Mouse (Mus musculus) layer of hippocampus, adult 9-10 months (tissue): ENCODE measurements around the gene Efna2.

Experiments
- DNase-seq: peaks from one replicate; pipeline ENCODE4 v3.0.0; 2022; ENCODE audit warnings: low spot score

Efna2 gene

DNA sequence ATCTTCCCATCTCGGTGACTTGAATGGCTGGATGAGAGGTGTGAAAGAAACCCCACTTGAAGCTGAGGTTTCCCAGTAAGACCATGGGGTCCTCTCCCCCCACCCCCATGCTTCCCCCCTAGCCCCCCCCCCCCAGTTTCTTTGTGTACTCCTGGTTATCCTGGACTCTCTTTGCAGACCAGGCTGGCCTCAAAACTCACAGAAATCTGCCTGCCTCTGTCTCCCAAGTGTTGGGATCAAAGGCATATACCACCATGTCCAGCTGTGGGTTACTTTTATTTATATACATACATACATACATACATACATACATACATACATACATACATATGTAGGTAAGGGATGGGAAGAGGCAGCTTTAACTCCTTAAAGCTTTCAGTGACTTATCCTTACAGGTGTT lies 10.2 kb upstream of the Efna2 start:
- no peak for DNase-seq

DNA sequence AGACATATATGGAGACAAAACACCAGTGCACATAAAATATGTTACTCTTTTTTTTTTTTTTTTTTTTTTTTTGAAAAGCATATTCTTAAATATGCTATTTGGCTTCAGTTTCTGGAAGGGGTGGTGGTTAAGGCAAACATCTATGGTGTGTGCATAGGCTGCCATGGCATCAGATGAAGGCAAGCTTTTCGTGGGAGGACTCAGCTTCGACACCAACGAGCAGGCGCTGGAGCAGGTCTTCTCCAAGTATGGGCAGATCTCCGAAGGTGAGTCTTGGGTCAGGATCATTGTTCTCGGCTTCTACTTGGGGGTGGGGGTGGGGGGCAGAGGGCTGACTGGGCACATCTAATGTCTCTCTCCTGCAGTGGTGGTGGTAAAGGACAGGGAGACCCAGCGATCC lies 9.6 kb upstream of the Efna2 start:
- no peak for DNase-seq

DNA sequence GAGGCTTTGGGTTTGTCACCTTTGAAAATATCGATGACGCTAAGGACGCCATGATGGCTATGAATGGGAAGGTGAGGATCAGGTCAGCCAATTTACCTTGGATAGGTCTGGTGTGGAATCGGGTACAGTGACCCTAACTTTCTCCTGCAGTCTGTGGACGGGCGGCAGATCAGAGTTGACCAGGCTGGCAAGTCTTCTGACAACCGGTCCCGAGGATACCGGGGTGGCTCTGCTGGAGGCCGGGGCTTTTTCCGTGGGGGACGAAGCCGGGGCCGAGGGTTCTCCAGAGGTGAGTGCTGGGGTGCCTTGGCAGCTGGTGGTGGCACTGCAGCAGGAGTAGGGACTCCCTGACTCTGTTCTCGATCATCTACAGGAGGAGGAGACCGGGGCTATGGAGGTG lies 9.2 kb upstream of the Efna2 start:
- DNase-seq: no peak

DNA sequence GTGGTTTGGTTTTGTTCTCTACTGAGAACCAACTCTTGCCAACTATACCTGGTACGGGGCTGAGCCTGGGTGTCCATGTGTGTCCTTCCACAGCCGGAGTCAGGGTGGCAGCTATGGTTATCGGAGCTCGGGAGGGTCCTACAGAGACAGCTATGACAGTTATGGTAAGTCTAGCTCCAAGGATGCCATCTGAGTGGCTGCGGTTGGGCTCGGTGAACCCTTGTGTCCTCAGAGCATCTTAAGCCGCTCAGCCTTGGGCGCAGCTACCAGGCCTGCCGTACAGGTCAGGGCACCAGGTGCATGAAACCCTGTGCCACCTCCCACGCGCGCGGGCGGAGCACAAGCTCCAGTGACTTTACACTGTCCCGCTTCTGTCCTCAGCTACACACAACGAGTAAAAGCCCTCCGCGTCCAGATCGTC lies 8.7 kb upstream of the Efna2 start:
- DNase-seq: no peak

DNA sequence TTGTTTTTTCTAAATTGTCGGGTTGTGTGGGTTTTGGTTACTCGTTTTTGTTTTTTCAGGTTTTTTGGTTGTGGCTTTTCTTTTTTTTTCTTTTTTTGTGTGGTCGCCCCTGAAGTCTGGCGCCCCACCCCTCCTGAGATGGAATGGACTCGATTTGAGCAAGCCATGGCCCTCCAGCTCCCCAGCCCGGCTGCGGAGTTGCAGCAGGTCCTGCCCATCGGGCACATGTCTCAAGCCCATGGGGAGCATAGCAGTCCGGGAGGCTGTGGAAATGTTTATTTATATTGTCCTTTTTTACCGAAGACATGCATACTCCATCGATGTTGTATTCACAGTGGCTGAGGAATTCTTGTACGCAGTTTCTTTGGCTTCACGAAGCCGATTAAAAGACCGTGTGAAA lies 8.0 kb upstream of the Efna2 start:
- DNase-seq: no peak

DNA sequence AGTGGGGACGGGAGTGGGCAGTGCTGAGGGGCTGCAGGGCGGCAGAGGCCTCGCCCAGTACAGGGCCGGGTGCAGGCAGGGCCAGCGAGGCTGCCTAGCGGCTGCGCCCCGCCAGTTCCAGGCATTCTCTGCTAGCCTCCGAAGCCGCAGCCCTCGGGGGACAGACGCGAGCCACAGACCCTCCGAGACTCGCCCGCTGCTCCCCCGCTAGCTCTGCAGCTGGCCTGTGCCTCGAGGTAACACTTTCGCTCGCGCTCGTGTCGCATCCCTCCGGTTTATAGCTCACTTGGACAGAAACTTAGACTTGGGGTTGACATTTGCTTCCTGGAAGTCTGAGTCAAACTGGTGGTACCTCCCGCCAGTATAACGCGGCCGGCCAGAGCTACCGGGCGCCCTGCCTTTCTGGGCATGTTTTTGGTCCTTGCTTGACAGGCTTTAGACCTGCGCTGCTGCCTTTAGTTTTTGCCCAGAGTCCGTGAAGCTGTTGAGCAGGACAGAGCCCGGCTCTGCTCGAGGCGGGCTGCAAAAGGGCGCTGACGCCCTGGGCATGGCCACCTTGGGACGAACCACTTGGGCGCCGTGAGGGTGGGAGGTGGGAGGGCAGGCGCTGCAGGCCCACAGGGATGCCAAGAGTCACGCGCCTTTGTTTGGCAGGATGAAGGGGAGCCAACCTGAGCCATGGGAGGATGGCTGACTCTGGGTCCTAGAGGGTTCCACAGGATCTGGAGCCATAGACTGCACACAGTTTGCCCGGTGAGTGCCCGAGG lies 7.3 kb upstream of the Efna2 start:
- DNase-seq: no peak

DNA sequence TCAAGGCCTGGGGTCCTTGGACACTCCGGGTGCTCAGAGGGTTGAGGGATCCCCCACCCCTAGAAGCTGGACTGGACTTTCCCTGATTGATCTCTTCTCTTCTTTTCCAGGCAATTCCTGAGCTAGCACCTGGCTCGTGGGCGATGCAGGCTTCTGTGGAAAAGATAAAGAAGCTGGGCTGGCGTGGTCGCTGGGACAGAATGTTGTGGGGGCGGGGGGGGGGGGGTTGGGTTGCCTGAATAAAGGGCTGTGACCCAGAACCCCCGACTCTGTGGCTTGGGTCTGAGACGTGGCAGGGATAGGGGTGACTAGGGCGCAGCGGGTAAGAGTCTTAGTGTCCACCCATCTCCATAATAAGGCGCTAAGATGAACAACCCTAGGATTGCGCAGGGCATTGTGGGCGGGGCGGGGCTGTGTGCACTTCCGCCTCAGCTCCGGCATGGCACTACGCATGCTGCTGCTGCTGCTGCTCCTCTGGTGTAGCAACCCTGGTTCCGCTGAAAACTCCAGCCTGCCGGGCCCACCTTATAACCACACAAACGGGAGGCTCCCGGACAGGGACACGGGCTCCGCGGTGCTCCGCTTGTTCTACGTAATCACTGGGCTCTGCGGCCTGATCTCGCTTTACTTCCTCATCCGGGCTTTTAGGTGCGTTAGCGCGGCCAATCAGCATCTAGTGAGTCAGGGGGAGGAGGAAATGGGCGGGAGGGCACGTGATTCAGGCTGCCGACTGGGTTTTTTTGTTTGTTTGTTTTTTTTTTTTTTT lies 6.6 kb upstream of the Efna2 start, which contains the start of gene 1600002K03Rik:
Gene 1600002K03Rik (plus strand): TSS at position 418 of the 766 bp plus-strand sequence.
- DNase-seq: peak; percentile 94

DNA sequence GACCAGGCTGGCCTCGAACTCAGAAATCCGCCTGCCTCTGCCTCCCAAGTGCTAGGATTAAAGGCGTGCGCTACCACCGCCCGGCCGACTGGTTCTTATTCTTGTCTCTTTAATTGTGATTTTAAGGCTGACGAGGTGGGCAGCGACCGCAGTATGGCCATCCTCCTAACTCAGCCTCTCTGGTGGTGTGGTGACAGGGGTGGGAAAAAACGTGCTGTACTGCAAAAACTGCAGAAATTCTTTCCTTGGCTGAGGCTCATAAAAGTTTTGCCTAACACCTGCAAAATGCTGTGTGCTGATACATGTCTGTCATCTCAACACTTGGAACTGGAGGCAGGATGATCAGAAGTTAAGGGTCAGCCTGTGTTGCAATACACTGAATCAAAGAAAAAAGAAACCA lies 5.9 kb upstream of the Efna2 start:
- no peak for DNase-seq

DNA sequence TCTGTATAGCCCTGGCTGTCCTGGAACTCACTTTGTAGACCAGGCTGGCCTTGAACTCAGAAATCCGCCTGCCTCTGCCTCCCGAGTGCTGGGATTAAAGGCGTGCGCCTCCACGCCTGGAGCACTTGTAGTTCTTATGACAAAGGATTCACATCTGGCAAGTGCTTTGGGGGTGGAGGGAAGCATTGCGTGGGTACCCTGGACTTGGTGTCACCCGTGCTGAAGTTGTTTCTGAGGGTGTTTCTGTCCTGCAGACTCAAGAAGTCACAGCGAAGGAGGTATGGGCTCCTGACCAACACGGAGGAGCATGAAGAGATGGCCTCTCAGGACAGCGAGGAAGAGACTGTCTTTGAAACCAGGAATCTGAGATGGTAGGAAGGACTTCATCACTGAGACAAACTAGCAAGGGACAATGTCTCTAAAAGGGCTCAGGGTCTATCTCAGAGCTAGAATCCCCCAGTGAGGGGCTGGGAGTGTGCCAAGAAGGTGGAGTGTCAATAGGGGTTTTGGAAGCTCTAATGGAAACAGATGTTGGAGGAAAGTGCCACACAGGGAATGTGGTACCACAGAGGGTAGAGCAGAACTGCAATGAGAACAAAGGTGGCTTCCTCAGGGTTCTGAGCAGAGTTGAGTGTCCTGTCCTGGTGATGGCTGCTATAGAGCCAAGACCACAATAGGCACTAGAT lies 5.2 kb upstream of the Efna2 start:
- DNase-seq: no peak

DNA sequence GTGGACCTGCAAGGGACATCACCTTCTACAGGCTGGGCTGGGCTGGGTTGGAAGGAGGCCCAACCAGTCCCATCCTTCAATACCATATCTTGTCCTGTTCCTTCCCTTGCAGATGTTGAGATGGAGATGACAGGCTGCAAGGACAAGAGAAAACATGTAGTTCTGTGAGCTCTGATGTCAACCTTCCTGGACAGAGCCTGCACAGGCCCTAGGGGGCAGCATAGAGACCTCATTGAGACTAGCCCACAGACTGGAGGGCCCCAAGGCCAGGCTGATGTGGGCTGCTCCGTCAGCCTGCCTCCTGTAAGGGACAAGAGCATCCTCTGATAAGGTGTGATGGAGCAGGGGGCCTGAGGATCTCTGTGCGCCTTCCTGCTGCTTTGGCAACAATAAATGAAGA lies 4.6 kb upstream of the Efna2 start:
- DNase-seq: no peak

DNA sequence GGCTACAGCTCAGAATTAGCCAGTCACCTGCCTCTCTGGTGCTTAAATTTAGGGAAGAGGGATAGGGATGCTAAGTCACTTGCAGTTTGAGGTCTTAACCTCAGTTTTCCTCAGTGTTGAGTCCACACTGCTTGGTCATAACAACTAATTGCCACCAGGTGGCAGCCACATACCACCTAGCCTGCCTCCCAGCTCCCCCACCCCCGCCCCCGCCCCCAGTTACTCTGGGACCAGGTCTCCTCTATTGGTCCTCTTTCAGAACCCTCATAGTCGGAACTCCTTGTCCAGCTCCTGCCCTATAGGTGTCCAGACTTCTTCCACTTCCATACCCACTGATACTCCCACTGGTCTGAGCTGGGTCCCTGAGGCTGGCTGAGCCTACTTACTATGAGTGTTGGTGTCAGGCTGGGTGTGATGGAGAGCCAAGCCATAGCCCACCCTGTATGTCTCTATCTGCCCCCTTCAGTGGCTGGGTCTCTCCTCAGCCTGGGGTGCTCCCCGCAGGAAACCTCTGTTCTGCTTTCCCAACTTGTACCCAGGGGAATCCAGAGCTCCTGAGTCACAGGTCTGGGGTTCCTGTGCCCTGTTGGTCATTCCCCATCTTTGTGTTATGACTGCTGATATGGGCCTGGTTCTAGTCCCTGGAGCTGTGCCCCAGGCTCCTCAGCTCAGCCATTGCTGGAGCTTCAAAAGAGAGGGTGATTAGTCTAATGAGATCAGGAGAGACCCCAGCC lies 3.6 kb upstream of the Efna2 start:
- DNase-seq: no peak

DNA sequence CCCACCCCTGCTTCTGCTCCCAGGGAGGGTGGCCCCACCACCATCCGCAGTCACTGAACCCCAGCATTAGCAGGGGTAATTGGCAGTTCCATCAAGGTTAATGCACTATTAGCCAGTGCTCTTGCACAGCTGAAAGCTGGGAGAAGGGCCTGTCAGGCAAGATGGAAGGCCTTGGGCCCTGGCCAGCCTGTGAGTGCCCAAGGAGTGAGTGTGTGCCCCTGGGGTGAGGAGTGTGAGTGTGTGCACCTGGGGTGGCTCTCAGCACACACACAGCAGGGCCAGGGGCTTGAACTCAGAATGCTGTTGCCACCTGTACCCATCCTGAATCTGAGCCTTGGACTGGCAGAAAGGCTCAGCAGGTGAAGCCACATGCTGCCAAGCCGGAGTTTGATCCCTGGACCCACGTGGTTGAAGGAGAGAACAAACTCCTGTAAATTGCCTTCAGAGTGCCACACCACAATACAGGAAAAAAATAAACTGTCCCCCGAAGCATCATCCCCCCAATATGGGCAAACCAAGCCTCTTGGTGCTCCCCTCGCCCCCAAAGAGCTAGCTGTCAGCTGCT lies 2.9 kb upstream of the Efna2 start:
- DNase-seq: no peak

DNA sequence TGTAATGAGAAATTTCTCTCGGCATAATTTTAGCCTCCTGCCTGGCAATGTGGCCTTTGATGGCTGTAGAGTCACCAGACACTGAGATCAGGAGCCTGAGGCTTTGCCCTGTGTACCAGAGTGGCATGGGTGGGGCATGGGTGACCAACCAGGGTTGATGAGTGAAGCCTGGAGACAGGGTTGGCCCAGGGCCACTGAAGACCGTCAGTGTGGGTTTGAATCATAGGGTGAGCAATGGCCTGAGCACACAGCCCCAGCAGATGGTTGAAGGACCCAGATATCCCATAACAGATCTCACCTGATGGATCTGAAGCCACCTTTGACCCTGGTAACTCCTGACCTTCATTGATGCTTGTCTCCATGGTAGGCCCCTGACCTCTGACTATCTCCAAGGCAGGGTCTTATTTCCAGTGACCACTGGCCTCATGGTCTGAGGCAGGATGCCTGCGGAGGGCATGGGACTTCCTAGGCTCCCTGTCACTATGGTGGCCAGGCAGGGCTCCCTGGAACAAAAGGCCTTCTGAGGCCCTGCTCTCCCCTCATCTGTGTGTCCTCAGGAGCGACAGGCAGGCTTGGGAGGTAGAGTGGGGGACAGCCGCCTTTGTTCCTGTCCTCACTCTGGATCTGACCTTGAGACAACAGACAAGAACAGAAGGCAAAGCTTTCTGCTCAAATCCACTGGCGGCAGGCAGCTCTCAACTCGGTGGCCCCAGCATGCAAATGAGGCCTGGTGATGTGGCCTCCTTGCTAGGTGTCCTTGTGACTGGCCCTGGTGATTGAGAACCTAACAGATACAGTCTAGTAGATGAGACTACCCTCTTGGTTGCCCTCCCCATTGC lies 1.6 kb upstream of the Efna2 start:
- no peak for DNase-seq

DNA sequence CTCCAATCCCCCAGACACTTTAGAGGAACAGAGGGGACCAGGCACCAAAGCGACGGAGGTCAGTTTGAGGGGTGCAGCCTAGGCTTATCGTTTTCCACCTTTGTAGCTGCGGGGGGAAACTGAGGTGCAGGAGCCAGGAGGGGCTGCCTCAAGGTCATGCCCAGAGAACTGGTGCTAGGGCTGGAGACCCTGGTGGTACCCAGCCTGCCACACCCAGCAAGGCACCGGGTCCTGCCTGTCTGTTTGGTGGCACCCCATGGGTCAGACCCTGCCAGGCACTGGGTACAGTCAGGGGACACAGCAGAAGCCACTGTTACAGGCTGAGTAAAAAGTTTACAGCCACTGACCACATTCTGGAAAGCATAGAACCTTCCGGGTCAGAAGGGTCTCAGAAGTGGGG lies 1.0 kb downstream of the Efna2 start:
- DNase-seq: no peak

DNA sequence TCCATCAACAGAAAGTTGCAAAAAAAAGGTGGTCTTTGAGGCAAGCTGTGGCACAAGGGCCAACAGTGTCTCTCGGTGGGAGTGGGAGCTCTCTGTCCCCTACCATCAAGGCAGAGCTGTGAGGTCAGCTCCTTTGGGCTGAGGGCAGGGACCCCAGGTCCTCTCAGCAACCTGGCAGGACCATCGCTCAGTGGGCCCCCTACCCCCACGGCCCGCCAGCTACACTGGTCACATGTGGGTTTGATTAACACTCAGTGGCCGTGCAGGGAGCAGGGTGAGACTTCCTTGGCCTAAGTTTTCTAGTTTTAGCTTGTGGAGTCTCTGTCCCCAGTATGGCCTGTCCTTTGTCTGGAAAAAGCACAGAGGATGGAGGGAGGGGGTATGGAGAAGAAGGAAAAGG lies 1.5 kb downstream of the Efna2 start:
- no peak for DNase-seq

DNA sequence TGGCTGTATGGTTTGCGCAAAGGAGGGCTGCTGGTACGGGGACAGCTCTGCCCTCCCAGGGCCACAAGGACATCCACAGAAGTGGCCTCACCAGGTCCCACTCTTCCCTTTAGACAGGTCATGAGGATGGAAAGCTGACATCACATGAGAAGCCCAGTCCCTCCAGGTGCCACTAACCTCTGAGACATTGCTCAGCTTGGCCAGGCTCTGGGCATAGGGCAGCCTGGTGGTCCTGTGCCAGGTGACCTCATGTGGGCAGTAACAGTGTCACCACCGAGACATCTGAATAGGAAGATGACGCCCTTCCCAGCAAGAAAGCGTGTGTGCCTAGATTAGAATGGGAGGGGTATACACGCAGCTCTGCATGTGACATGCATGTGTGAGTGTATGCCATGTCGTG lies 3.3 kb downstream of the Efna2 start:
- no peak for DNase-seq

DNA sequence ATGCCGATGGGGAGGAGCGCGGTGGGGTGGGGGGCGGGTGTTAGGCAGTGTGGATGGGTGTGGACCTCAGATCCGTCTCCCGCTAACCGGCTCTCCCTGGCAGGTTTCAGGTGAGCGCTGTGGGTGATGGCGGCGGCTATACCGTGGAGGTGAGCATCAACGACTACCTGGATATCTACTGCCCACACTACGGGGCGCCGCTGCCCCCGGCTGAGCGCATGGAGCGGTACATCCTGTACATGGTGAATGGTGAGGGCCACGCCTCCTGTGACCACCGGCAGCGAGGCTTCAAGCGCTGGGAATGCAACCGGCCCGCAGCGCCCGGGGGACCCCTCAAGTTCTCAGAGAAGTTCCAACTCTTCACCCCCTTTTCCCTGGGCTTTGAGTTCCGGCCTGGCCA lies 7.4 kb downstream of the Efna2 start:
- DNase-seq: no peak

DNA sequence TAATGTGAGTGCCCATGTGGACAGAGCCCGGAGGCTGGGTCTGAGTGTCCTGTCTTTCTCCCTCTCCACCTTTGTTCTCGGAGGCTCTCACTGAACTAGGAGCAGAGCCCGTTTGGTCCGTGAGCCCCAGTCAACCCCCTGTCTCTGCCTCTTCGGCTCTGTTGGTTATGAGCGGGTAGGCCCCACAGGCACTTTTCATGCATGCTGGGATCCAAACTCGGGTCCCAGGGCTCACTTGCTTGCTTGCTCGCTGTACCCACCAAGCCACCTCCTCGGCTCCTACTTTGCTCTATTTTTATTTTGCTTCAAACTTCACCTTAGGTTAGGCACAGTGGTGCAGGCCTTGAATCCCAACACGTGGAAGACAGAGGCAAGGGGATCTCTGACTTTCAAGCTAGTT lies 8.5 kb downstream of the Efna2 start:
- DNase-seq: no peak

DNA sequence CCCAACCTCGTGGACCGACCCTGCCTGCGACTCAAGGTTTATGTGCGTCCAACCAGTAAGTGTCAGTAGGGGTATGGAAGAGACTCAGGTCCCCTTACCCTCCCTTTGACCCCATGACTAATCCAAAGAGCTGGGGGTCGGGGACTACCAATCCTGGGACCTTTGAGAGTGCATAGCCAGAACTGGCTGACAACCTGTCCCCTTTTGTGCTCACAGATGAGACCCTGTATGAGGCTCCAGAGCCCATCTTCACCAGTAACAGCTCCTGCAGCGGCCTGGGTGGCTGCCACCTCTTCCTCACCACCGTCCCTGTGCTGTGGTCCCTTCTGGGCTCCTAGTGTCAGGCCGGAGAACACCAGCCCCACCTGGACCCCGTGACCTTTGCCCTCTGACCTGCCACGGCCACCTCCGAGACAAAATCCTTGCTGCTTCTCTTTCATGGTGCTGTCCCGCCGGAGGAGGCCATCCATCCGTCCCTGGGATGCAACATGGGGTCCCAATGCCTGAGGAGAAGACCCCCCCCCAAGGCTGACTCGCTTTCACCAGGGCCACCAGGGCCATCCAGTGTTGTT lies 9.3 kb downstream of the Efna2 start:
- no peak for DNase-seq

DNA sequence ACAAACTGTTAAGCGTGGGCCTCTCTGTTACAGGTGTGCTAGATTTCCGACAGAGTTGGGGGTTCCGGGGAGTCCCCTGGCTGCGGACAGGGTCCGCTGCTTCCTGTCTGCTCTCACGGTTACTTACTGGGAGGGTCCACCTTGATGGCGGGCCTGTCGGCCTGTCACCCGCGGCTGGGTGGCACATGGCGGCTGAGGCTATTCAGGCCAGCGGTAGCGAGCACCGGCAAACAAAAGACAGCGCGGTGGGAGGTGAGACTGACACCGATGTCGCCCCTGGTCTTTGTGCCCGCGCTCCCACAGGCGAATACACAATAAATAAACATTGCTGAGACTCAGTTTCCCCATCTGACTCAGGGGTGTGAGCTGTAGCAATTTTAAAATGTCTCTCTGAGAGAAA lies 10.7 kb downstream of the Efna2 start:
- no peak for DNase-seq
